Mouse (Mus musculus): ENCODE results near the gene Esrrg.

- TF ChIP-seq PAX5 (IDR thresholded peaks at IDR 0.05; ENCODE audit: low read length) (no peak), USF2 (conservative IDR thresholded peaks at IDR 0.05; ENCODE audit: low read depth, low read length) (no peak), USF1 (IDR thresholded peaks at IDR 0.05; ENCODE audit: low read depth, low read length) (no peak), EP300 (IDR thresholded peaks at IDR 0.05; ENCODE audit: low read length) (no peak), SMC3 (IDR thresholded peaks at IDR 0.05; ENCODE audit: low read depth, low read length) (no peak), POLR2A (IDR thresholded peaks at IDR 0.05; ENCODE audit: low read depth, low read length) (no peak), HCFC1 (IDR thresholded peaks at IDR 0.05; ENCODE audit: low read depth, low read length) (no peak), ZMIZ1 (IDR thresholded peaks at IDR 0.05; ENCODE audit: low read depth, low read length) (no peak), ZNF384 (IDR thresholded peaks at IDR 0.05; ENCODE audit: low read depth, low read length) (no peak), TCF12 (IDR thresholded peaks at IDR 0.05; ENCODE audit: low read depth, low read length) (no peak), JUND (conservative IDR thresholded peaks at IDR 0.05; ENCODE audit: low read depth, low read length) (no peak), MAX (IDR thresholded peaks at IDR 0.05; ENCODE audit: low read length) (no peak), CTCF (conservative IDR thresholded peaks at IDR 0.05 in 1 of 2, IDR thresholded peaks at IDR 0.05 in 1 of 2; ENCODE audit: low read depth in 2 of 2, low read length in 2 of 2) (no peak)
These were observed 70.7 kb downstream of the Esrrg start for GRCm38 (mm10) chr1:187679246-187679645.
